Mouse (Mus musculus): ENCODE data around the gene Ralgapa2. TPM values are rescaled to one million over a fixed set of nuclear protein-coding genes. Genes with fewer than 3 reads are reported as not detected.
A peak's percentile ranks its signal among the peaks of the same experiment; 100 is the strongest.

The Ralgapa2 gene
- polyA plus RNA-seq, 1 experiment = 3.9 TPM

DNA sequence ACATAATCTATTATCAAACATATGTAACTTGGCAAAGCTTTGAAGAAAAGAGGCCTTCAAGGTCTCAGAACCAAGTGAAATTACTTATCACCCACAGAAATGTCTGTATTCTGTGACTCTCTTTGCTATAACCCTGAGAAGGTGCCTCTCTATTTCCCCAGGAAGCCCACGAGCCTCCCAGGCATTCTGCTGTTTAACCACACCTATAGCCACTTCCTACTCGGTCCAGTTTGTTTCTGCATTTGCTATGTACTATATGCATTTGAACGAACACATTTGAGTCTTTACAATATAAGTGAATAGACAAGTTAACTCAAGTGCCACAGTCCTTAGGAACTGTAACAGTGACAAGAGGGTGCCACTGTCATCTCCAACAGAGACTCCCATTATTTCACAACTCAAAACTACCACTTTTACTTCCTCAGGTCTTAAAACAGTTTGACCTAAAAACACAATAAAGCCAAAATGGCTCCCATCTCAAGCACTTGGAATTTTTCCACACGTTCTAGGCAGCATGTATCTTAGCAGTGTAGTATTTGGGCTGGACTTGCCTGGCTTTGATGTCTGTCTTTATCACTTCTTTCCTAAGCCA lies 88.3 kb downstream of the Ralgapa2 start:
- no peaks in the 10 kb centered on the region for H3K4me1 ChIP-seq (ENCODE audit: control insufficient read depth, insufficient read depth, low read length)
- no peak overlapping the region for H3K4me3 ChIP-seq (ENCODE audit: insufficient read depth, low read length)
- no peak for TF ChIP-seq POLR2A (IDR thresholded peaks at IDR 0.05; ENCODE audit: low read depth, low read length)
- no peak for TF ChIP-seq CTCF (IDR thresholded peaks at IDR 0.05; ENCODE audit: borderline replicate concordance, insufficient read depth, low read length)
- H3K27ac ChIP-seq (ENCODE audit: insufficient read depth, low read length) = no peak overlapping the region

DNA sequence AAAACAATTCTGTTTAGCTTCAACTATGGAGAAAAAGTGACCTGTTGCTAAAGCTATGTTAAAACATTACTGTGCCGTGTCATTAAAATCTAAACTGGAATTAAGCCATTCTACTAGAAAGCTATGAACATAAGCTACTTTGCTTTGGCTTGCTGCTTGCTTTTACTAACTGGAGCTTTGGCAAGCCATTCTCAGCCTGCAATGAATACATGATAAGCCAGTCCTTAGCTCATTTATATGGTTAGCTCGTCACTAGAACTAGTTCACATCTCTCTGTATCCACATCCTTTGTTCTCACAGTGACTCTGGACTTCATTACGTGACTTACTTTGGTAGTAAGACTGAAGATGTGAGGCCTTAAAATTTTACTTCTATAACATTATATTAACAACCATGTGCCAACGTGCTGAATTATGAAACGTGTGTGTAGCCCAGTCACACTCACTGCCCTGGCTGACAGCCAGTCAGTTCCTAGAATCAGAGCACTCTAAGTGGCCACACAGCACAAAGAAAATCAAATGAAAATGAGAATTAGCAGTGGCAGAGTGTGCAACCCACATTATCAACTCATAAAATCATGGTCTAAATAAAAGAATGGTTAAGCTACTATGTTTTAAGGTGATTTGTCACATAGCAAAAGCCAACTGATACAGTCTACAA lies 89.0 kb downstream of the Ralgapa2 start:
- no peaks in the 10 kb centered on the region for H3K4me1 ChIP-seq (ENCODE audit: control insufficient read depth, insufficient read depth, low read length)
- H3K27ac ChIP-seq (ENCODE audit: insufficient read depth, low read length) = no peak overlapping the region
- TF ChIP-seq POLR2A (IDR thresholded peaks at IDR 0.05; ENCODE audit: low read depth, low read length) (no peak), CTCF (IDR thresholded peaks at IDR 0.05; ENCODE audit: borderline replicate concordance, insufficient read depth, low read length) (no peak)
- H3K4me3 ChIP-seq (ENCODE audit: insufficient read depth, low read length) = no peak overlapping the region

DNA sequence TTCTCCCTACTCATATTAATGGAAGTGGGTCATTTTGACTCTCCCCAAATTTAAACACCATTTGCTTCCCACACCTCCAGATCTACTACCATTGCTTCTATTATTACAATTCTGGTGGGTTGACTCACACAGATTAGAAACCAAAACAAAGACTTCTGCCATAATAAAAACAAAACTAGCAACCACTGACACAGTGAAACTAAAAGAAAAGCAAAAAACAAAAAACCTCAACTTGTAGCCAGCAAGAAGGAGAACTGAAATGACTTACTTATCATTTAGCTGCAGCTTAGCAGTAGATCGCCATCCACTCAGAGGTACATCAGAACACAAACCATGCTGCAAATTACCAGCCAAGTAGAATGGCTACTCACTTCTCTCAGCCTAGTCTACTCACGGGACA lies 95.9 kb downstream of the Ralgapa2 start:
- Histone ChIP-seq H3K4me1 (ENCODE audit: control insufficient read depth, insufficient read depth, low read length) (no peaks in the 10 kb centered on the region), H3K27ac (ENCODE audit: insufficient read depth, low read length) (no peak overlapping the region), H3K4me3 (ENCODE audit: insufficient read depth, low read length) (no peak overlapping the region)
- TF ChIP-seq POLR2A (IDR thresholded peaks at IDR 0.05; ENCODE audit: low read depth, low read length) (no peak), CTCF (IDR thresholded peaks at IDR 0.05; ENCODE audit: borderline replicate concordance, insufficient read depth, low read length) (no peak)

DNA sequence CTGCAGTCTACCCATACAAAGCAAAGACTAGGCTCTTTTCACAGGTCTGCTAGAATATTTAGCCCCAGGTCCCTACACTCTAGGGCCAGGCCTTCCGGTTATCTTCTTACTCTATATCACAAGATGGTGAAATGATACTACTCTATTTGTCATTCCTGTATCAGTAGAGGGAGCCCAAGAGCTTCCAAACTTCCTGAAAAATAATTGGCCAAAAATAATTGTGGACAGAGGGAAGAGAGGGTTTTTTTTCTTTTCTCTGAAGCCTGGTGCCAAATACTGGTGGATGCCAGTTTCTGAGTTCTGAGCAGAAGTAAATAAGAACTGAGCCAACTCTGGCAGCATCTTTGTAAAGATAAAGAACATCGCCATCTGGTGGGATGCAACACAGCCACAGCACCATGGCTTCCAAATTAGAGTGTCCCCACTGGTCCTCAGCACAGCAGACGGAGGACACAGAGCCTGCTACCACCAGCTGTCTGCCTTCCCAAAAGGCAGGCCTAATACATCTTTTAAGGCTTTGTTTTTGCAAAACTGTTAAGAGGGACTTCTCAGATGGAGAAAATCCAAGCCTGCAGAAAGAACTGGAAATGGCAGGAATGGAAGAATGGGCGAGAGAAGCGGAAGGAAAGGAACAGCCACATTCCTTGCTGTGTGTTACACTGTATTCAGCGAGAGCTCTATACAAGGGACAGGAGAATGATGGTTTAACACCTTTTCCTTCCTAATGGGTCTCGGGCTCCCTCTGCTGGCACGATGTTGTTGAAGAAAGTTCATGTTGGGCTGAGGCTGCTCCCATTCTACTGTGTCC lies 97.5 kb downstream of the Ralgapa2 start:
- no peaks in the 10 kb centered on the region for H3K4me1 ChIP-seq (ENCODE audit: control insufficient read depth, insufficient read depth, low read length)

DNA sequence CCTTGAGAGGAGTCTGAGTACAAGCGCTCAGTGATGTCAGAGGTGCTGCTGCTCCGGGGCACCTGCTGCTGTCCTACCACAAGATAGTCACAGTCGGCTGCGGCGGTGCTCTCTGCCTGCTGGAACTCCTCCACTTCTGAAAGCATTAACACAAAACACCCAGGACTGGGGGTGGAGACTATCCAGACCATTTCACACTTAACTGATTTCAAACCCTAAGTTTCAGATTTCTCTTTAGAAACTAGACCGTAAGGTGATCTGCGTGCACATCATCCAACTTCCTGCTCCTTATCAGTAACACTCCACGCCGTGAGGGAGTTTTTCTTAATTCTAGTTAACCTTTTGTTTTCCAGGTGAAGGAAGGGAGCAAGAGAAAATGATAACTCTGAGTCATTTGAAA lies 99.4 kb downstream of the Ralgapa2 start:
- Histone ChIP-seq H3K27ac (ENCODE audit: insufficient read depth, low read length) (no peak overlapping the region), H3K4me1 (ENCODE audit: control insufficient read depth, insufficient read depth, low read length) (no peaks in the 10 kb centered on the region), H3K4me3 (ENCODE audit: insufficient read depth, low read length) (no peak overlapping the region)
- TF ChIP-seq CTCF (IDR thresholded peaks at IDR 0.05; ENCODE audit: borderline replicate concordance, insufficient read depth, low read length) (no peak), POLR2A (IDR thresholded peaks at IDR 0.05; ENCODE audit: low read depth, low read length) (no peak)

More for the DNA sequence above, 97.5 kb downstream of the Ralgapa2 start:
- Histone ChIP-seq H3K27ac (ENCODE audit: insufficient read depth, low read length) (no peak overlapping the region), H3K4me3 (ENCODE audit: insufficient read depth, low read length) (no peak overlapping the region)
- TF ChIP-seq POLR2A (IDR thresholded peaks at IDR 0.05; ENCODE audit: low read depth, low read length) (no peak), CTCF (IDR thresholded peaks at IDR 0.05; ENCODE audit: borderline replicate concordance, insufficient read depth, low read length) (peak; percentile 59; the same call in 1 of the 2 replicates)

DNA sequence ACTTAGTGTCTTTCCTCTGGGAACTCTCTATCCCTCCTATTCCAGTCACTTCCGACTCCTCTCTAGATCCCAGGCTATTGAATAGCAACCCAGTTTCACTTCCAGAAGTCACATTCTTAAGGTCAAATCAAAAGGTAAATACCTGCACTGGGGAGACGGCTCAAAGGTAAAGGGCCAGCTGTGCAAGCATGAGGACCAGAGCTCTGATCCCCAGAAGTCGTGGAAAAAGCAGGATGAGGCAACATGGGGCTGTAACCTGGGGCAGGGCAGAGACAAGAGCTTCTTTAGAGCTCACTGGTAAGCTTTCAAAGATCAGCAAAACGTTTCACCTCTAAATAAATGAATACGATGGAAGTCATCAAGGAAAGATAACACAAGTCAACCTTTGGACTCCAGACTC lies 100.2 kb downstream of the Ralgapa2 start:
- H3K27ac ChIP-seq (ENCODE audit: insufficient read depth, low read length) = no peak overlapping the region
- H3K4me1 ChIP-seq (ENCODE audit: control insufficient read depth, insufficient read depth, low read length) = no peaks in the 10 kb centered on the region

DNA sequence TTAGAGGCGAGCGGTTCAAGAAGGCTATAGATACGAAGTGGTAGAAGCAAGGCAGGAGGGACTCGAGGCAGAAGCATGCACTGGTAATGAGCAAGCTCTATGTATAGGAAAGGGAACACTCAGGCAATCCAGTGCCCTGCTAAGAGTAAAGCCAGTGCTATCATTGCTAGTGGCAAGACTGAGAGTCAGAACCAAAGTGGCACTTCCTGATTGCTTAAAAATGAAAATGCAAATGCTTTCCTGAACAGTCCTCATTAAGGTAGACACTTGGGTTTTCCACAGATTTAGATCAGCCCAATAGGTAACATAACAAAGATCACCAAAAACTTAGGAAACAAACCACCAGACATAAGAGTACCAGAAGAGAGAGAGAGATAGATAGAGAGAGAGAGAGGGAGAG lies 105.1 kb downstream of the Ralgapa2 start:
- Histone ChIP-seq H3K4me1 (ENCODE audit: control insufficient read depth, insufficient read depth, low read length) (no peaks in the 10 kb centered on the region), H3K4me3 (ENCODE audit: insufficient read depth, low read length) (no peak overlapping the region), H3K27ac (ENCODE audit: insufficient read depth, low read length) (no peak overlapping the region)
- TF ChIP-seq POLR2A (IDR thresholded peaks at IDR 0.05; ENCODE audit: low read depth, low read length) = no peak
- TF ChIP-seq CTCF (IDR thresholded peaks at IDR 0.05; ENCODE audit: borderline replicate concordance, insufficient read depth, low read length) = no peak

More for the DNA sequence above, 100.2 kb downstream of the Ralgapa2 start:
- no peak overlapping the region for H3K4me3 ChIP-seq (ENCODE audit: insufficient read depth, low read length)
- TF ChIP-seq CTCF (IDR thresholded peaks at IDR 0.05; ENCODE audit: borderline replicate concordance, insufficient read depth, low read length) (no peak), POLR2A (IDR thresholded peaks at IDR 0.05; ENCODE audit: low read depth, low read length) (no peak)

DNA sequence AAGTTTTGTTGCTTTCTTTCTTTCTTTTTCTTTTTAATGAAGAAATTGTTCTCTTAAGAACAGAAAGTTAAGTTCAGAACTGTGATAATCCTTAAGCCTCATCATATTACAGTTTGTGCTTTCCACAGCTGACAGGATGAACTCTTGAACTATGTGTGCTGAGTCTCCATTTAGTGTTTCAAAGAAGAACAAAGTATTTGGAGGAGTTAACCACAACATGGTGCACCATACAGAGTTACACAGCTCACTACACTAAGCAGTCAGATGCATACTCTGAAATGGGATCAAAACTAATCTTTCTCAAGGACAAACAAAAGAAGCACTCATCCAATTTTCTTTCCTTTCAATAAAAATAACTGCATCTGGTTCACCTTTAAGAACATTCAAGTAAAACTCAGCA lies 110.6 kb downstream of the Ralgapa2 start:
- no peak overlapping the region for H3K27ac ChIP-seq (ENCODE audit: insufficient read depth, low read length)
- H3K4me1 ChIP-seq (ENCODE audit: control insufficient read depth, insufficient read depth, low read length) = no peaks in the 10 kb centered on the region
- H3K4me3 ChIP-seq (ENCODE audit: insufficient read depth, low read length) = no peak overlapping the region
- TF ChIP-seq CTCF (IDR thresholded peaks at IDR 0.05; ENCODE audit: borderline replicate concordance, insufficient read depth, low read length) = no peak
- TF ChIP-seq POLR2A (IDR thresholded peaks at IDR 0.05; ENCODE audit: low read depth, low read length) = no peak

DNA sequence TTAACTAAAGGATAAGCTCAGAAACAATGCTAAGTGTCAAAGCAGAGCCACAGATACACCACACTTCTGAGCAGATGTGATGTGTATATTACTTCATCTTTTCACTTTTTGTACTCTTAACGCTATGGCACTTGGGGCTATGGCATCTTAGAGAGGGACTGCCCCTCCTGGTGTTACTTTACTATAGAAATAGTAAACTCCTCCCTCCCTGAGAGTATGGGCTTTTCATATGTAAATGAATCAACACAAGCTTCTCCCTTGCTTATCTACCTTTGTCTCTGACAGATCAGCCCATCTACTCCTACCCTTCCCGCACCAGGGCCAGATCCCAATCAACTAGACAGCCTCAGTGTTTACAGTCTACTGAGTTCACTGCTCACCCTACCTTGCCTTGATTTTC lies 111.4 kb downstream of the Ralgapa2 start:
- no peak overlapping the region for H3K27ac ChIP-seq (ENCODE audit: insufficient read depth, low read length)
- no peak overlapping the region for H3K4me3 ChIP-seq (ENCODE audit: insufficient read depth, low read length)
- TF ChIP-seq CTCF (IDR thresholded peaks at IDR 0.05; ENCODE audit: borderline replicate concordance, insufficient read depth, low read length) (no peak), POLR2A (IDR thresholded peaks at IDR 0.05; ENCODE audit: low read depth, low read length) (no peak)
- H3K4me1 ChIP-seq (ENCODE audit: control insufficient read depth, insufficient read depth, low read length) = no peaks in the 10 kb centered on the region
